Mouse (Mus musculus) liver, embryonic 14.5 days (tissue): ENCODE measurements around the gene Mtln.

ENCODE experiments used
- CTCF ChIP-seq: IDR thresholded peaks from 2 replicates; pipeline ENCODE4 v1.5.1; 2016; ENCODE audit warnings: antibody characterized with exemption, low read depth, control low read depth
- EP300 ChIP-seq: IDR thresholded peaks from 2 replicates; pipeline ENCODE4 v1.6.1; 2016; ENCODE audit warnings: antibody characterized with exemption, low read depth

DNA sequence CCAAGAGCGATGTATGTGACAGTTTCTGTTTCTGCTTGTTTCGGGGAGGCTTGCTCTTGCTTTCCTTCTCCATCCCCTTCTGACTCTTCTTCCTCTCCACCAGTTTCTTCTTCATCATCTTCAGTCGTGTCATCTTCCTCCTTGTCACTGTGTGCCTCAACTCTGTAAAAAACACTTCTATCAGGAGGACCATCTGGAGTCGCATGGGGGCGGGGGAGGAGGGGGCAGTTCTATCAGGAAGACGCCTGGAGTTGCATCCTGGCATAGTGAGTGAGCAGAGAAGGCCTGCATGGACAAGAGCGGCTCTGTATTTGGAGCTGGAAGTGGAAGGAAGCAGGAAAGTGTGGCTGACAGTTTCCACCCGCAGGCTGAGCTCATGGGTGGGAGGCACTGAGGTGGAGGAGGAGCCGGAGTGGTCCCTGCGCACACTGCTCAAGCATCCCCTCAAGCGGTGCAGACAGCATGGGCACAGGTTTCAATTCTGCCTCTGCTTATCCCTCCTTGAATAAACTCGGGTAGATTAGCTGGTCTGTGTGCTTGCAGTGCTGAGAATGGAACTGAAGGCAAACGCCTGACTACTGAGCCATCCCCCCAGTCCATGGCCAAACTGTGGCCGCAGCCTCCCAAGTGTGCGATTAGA, 18.2 kb downstream of the Mtln start:
- no peak for TF ChIP-seq CTCF
- peak; percentile 63 for TF ChIP-seq EP300
